Mouse (Mus musculus): ENCODE measurements at regions not wholly inside any gene's neighbourhood (a gene's known extent, or its start where the extent isn't known, plus 50 kb on each side); places are given as distances from the start of the nearest gene placed in this dataset.

- H3K9me3 ChIP-seq (ENCODE audit: control insufficient read depth, low read length): no peaks in the 10 kb centered on the region
- H3K4me2 ChIP-seq (ENCODE audit: low read depth, severe bottlenecking): no peak overlapping the region
- ATAC-seq (ENCODE audit: insufficient number of reproducible peaks, low FRiP score, low TSS enrichment, low read depth) (no peak), DNase-seq (ENCODE audit: low spot score) (no peak)
- H3K4me1 ChIP-seq (ENCODE audit: control insufficient read depth, insufficient read depth, low read length): no peaks in the 10 kb centered on the region
- H3K4me3 ChIP-seq (ENCODE audit: low read depth, low read length): no peak overlapping the region
- 78% methylated on average over 2 of the region's 2 CpGs for WGBS
- no peaks in the 10 kb centered on the region for H3K36me3 ChIP-seq (ENCODE audit: control insufficient read depth, insufficient read depth, low read length)
- H3K27ac ChIP-seq (replicated peaks; ENCODE audit: low read depth, low read length): no peak overlapping the region
- H3K27me3 ChIP-seq (ENCODE audit: control insufficient read depth, insufficient read depth, low read length): no peaks in the 10 kb centered on the region
- no peak overlapping the region for H3K9ac ChIP-seq (ENCODE audit: low read length)
These were observed 351.8 kb upstream of the Camk1g start for GRCm38 (mm10) chr1:193721850-193722249.

- H3K36me3 ChIP-seq (ENCODE audit: control insufficient read depth, insufficient read depth, low read length): no peaks in the 10 kb centered on the region
- ATAC-seq (ENCODE audit: insufficient number of reproducible peaks, low FRiP score, low TSS enrichment, low read depth) (no peak), DNase-seq (ENCODE audit: low spot score) (no peak)
- no peak overlapping the region for H3K27ac ChIP-seq (replicated peaks; ENCODE audit: low read depth, low read length)
- H3K9me3 ChIP-seq (ENCODE audit: control insufficient read depth, low read length): no peaks in the 10 kb centered on the region
- H3K9ac ChIP-seq (ENCODE audit: low read length): no peak overlapping the region
- H3K4me2 ChIP-seq (ENCODE audit: low read depth, severe bottlenecking): no peak overlapping the region
- H3K4me1 ChIP-seq (ENCODE audit: control insufficient read depth, insufficient read depth, low read length): no peaks in the 10 kb centered on the region
- H3K4me3 ChIP-seq (ENCODE audit: low read depth, low read length): no peak overlapping the region
- no peaks in the 10 kb centered on the region for H3K27me3 ChIP-seq (ENCODE audit: control insufficient read depth, insufficient read depth, low read length)
- WGBS: 79% methylated on average over 8 of the region's 8 CpGs
These were observed 350.3 kb upstream of the Camk1g start for GRCm38 (mm10) chr1:193720420-193720851.

GRCm38 (mm10) chr1:193715328-193715727, 345.2 kb upstream of the Camk1g start:
- H3K4me3 ChIP-seq (ENCODE audit: low read depth, low read length): no peak overlapping the region

GRCm38 (mm10) chr1:193714631-193715030, 344.5 kb upstream of the Camk1g start:
- Histone ChIP-seq H3K9ac (ENCODE audit: low read length) (no peak overlapping the region), H3K4me3 (ENCODE audit: low read depth, low read length) (no peak overlapping the region), H3K4me1 (ENCODE audit: control insufficient read depth, insufficient read depth, low read length) (no peaks in the 10 kb centered on the region), H3K27ac (replicated peaks; ENCODE audit: low read depth, low read length) (no peak overlapping the region), H3K27me3 (ENCODE audit: control insufficient read depth, insufficient read depth, low read length) (no peaks in the 10 kb centered on the region), H3K4me2 (ENCODE audit: low read depth, severe bottlenecking) (no peak overlapping the region), H3K9me3 (ENCODE audit: control insufficient read depth, low read length) (no peaks in the 10 kb centered on the region), H3K36me3 (ENCODE audit: control insufficient read depth, insufficient read depth, low read length) (no peaks in the 10 kb centered on the region)
- 73% methylated on average over 2 of the region's 2 CpGs for WGBS
- ATAC-seq (ENCODE audit: insufficient number of reproducible peaks, low FRiP score, low TSS enrichment, low read depth) (no peak), DNase-seq (ENCODE audit: low spot score) (no peak)

More at GRCm38 (mm10) chr1:193715328-193715727, 345.2 kb upstream of the Camk1g start:
- 72% methylated on average over 4 of the region's 4 CpGs for WGBS
- Histone ChIP-seq H3K36me3 (ENCODE audit: control insufficient read depth, insufficient read depth, low read length) (no peaks in the 10 kb centered on the region), H3K27me3 (ENCODE audit: control insufficient read depth, insufficient read depth, low read length) (no peaks in the 10 kb centered on the region), H3K4me1 (ENCODE audit: control insufficient read depth, insufficient read depth, low read length) (no peaks in the 10 kb centered on the region), H3K9me3 (ENCODE audit: control insufficient read depth, low read length) (no peaks in the 10 kb centered on the region), H3K9ac (ENCODE audit: low read length) (no peak overlapping the region), H3K27ac (replicated peaks; ENCODE audit: low read depth, low read length) (no peak overlapping the region), H3K4me2 (ENCODE audit: low read depth, severe bottlenecking) (no peak overlapping the region)
- ATAC-seq (ENCODE audit: insufficient number of reproducible peaks, low FRiP score, low TSS enrichment, low read depth) (no peak), DNase-seq (ENCODE audit: low spot score) (no peak)

GRCm38 (mm10) chr1:193705205-193705604, 335.1 kb upstream of the Camk1g start:
- H3K27me3 ChIP-seq (ENCODE audit: control insufficient read depth, insufficient read depth, low read length): no peaks in the 10 kb centered on the region
- no peak overlapping the region for H3K9ac ChIP-seq (ENCODE audit: low read length)
- ATAC-seq (ENCODE audit: insufficient number of reproducible peaks, low FRiP score, low TSS enrichment, low read depth) (no peak), DNase-seq (ENCODE audit: low spot score) (no peak)
- no peaks in the 10 kb centered on the region for H3K9me3 ChIP-seq (ENCODE audit: control insufficient read depth, low read length)
- H3K4me3 ChIP-seq (ENCODE audit: low read depth, low read length): no peak overlapping the region
- no peaks in the 10 kb centered on the region for H3K36me3 ChIP-seq (ENCODE audit: control insufficient read depth, insufficient read depth, low read length)
- WGBS: 36% methylated on average over 2 of the region's 2 CpGs
- no peak overlapping the region for H3K27ac ChIP-seq (replicated peaks; ENCODE audit: low read depth, low read length)
- H3K4me1 ChIP-seq (ENCODE audit: control insufficient read depth, insufficient read depth, low read length): 0 out of 2 replicates have a peak, but pooled peaks cover 2% of the 10 kb centered on the region
- H3K4me2 ChIP-seq (ENCODE audit: low read depth, severe bottlenecking): no peak overlapping the region

GRCm38 (mm10) chr1:193702707-193703419, 332.8 kb upstream of the Camk1g start:
- ATAC-seq (ENCODE audit: insufficient number of reproducible peaks, low FRiP score, low TSS enrichment, low read depth) (no peak), DNase-seq (ENCODE audit: low spot score) (peak; percentile 76)
- no peaks in the 10 kb centered on the region for H3K9me3 ChIP-seq (ENCODE audit: control insufficient read depth, low read length)
- H3K4me3 ChIP-seq (ENCODE audit: low read depth, low read length): no peak overlapping the region
- 0 out of 2 replicates have a peak, but pooled peaks cover 2% of the 10 kb centered on the region for H3K4me1 ChIP-seq (ENCODE audit: control insufficient read depth, insufficient read depth, low read length)
- no peak overlapping the region for H3K9ac ChIP-seq (ENCODE audit: low read length)
- no peaks in the 10 kb centered on the region for H3K27me3 ChIP-seq (ENCODE audit: control insufficient read depth, insufficient read depth, low read length)
- no peak overlapping the region for H3K27ac ChIP-seq (replicated peaks; ENCODE audit: low read depth, low read length)
- WGBS: 34% methylated on average over 15 of the region's 15 CpGs
- H3K36me3 ChIP-seq (ENCODE audit: control insufficient read depth, insufficient read depth, low read length): no peaks in the 10 kb centered on the region
- peak overlapping the region; percentile 10; the same call in 1 of the 2 replicates for H3K4me2 ChIP-seq (ENCODE audit: low read depth, severe bottlenecking)

GRCm38 (mm10) chr1:193700217-193700616, 330.1 kb upstream of the Camk1g start:
- WGBS: 82% methylated on average over 3 of the region's 3 CpGs
- DNase-seq (ENCODE audit: low spot score): no peak

GRCm38 (mm10) chr1:193698603-193699266, 328.6 kb upstream of the Camk1g start:
- no peak overlapping the region for H3K4me3 ChIP-seq (ENCODE audit: low read depth, low read length)
- DNase-seq (ENCODE audit: low spot score): peak; percentile 88
- H3K27me3 ChIP-seq (ENCODE audit: control insufficient read depth, insufficient read depth, low read length): no peaks in the 10 kb centered on the region
- ATAC-seq (ENCODE audit: insufficient number of reproducible peaks, low FRiP score, low TSS enrichment, low read depth): peak; percentile 35
- H3K9ac ChIP-seq (ENCODE audit: low read length): no peak overlapping the region
- no peak overlapping the region for H3K27ac ChIP-seq (replicated peaks; ENCODE audit: low read depth, low read length)
- 7% methylated on average over 7 of the region's 7 CpGs for WGBS
- H3K9me3 ChIP-seq (ENCODE audit: control insufficient read depth, low read length): no peaks in the 10 kb centered on the region
- 0 out of 2 replicates have a peak, but pooled peaks cover 2% of the 10 kb centered on the region for H3K4me1 ChIP-seq (ENCODE audit: control insufficient read depth, insufficient read depth, low read length)
- H3K36me3 ChIP-seq (ENCODE audit: control insufficient read depth, insufficient read depth, low read length): no peaks in the 10 kb centered on the region
- no peak overlapping the region for H3K4me2 ChIP-seq (ENCODE audit: low read depth, severe bottlenecking)

More at GRCm38 (mm10) chr1:193700217-193700616, 330.1 kb upstream of the Camk1g start:
- H3K27ac ChIP-seq (replicated peaks; ENCODE audit: low read depth, low read length): no peak overlapping the region
- H3K36me3 ChIP-seq (ENCODE audit: control insufficient read depth, insufficient read depth, low read length): no peaks in the 10 kb centered on the region
- H3K4me2 ChIP-seq (ENCODE audit: low read depth, severe bottlenecking): no peak overlapping the region
- ATAC-seq (ENCODE audit: insufficient number of reproducible peaks, low FRiP score, low TSS enrichment, low read depth): no peak
- H3K27me3 ChIP-seq (ENCODE audit: control insufficient read depth, insufficient read depth, low read length): no peaks in the 10 kb centered on the region
- 0 out of 2 replicates have a peak, but pooled peaks cover 2% of the 10 kb centered on the region for H3K4me1 ChIP-seq (ENCODE audit: control insufficient read depth, insufficient read depth, low read length)
- no peak overlapping the region for H3K4me3 ChIP-seq (ENCODE audit: low read depth, low read length)
- no peak overlapping the region for H3K9ac ChIP-seq (ENCODE audit: low read length)
- no peaks in the 10 kb centered on the region for H3K9me3 ChIP-seq (ENCODE audit: control insufficient read depth, low read length)
